ENCODE assay signal across 8 mouse cellular contexts in the genomic region with DNA sequence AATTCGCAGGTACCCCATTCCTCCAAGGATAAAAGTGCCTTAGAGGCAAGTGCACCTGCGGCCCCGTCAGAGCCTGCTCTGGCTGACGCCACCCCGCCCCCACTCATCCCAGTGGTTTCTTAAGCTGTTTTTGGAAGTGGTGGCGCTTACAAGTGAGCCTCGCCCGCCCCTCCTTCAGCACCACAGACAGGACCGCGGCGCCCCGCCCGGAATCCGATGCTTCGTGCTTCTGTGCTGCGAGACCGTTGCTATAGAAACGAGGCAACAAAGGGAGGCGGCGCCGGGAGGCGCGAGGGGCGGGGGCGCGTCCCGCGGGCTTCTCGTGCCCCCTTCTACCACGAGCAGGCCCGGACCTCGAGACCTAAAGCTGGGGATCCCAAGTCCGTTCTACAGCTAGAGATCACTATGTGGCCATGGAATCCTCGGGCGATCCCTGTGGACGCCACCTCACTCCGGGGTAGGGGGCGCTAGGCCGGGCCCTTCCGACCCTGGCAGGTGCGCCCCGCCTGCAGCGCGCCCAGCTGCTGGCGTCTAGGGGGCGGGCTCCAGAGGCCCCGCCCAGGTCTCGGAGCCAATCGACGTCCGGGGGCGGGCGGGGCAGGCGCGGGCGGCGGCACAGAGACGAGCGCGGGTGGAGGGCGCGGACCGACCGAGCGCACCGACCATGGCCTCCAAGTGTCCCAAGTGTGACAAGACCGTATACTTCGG. TPM values are rescaled to one million over a fixed set of nuclear protein-coding genes. Genes with fewer than 3 reads are reported as not detected.
A peak's percentile ranks its signal among the peaks of the same experiment; 100 is the strongest.
DNase-seq lines count a peak whose midpoint lies in the region; ATAC-seq and TF ChIP-seq lines count a peak whose summit lies in the region.

TSS of gene Crip2 (plus strand) at position 329 of the 708 bp plus-strand sequence.

- peak within 1 kb of the TSS; percentile 58 for H3K9ac ChIP-seq in embryonic facial prominence, embryonic 14.5 days (ENCODE audit: low read depth, low read length)
- peak within 1 kb of the TSS; percentile 99 for H3K9ac ChIP-seq in heart, adult 2 months (ENCODE audit: low read depth, low read length)
- H3K9ac ChIP-seq in limb, embryonic 11.5 days (ENCODE audit: low read length) = 0 out of 2 replicates have a peak within 1 kb of the TSS, but pooled peaks have one; percentile 27
- H3K9ac ChIP-seq in midbrain, embryonic 14.5 days (replicated peaks; ENCODE audit: low read length) = peak within 1 kb of the TSS; percentile 51

- H3K36me3 ChIP-seq in embryonic facial prominence, embryonic 14.5 days (ENCODE audit: control insufficient read depth, insufficient read depth, low read length) = peaks cover 36% of the 10 kb centered on the region
- peaks cover 15% of the 10 kb centered on the region for H3K36me3 ChIP-seq in heart, adult 2 months (ENCODE audit: control insufficient read depth, insufficient read depth, low read length)
- no peaks in the 10 kb centered on the region for H3K36me3 ChIP-seq in kidney, adult 2 months (ENCODE audit: control insufficient read depth, insufficient read depth, low read length)
- H3K36me3 ChIP-seq in limb, embryonic 11.5 days (ENCODE audit: control insufficient read depth, insufficient read depth, low read length) = peaks cover 23% of the 10 kb centered on the region
- peaks cover 56% of the 10 kb centered on the region for H3K36me3 ChIP-seq in midbrain, embryonic 14.5 days (ENCODE audit: control insufficient read depth, insufficient read depth, low read length)

- peak; percentile 87 for ATAC-seq in embryonic facial prominence, embryonic 14.5 days (ENCODE audit: low read depth)
- ATAC-seq in limb, embryonic 11.5 days (ENCODE audit: insufficient number of reproducible peaks, low FRiP score, low TSS enrichment, low read depth) = peak; percentile 82
- ATAC-seq in midbrain, embryonic 14.5 days (ENCODE audit: low FRiP score, low TSS enrichment) = peak; percentile 91

- peak; percentile 61 for TF ChIP-seq CTCF in heart, adult 2 months (IDR thresholded peaks at IDR 0.05)
- no peak for TF ChIP-seq CTCF in kidney, adult 2 months (conservative IDR thresholded peaks at IDR 0.05; ENCODE audit: insufficient read depth, insufficient read length, low read depth, low read length)

- peaks cover 23% of the 10 kb centered on the region for H3K4me1 ChIP-seq in embryonic facial prominence, embryonic 14.5 days (ENCODE audit: control insufficient read depth, insufficient read depth, low read length)
- peaks cover 22% of the 10 kb centered on the region for H3K4me1 ChIP-seq in heart, adult 2 months (ENCODE audit: control insufficient read depth, insufficient read depth, low read length)
- peaks cover 5% of the 10 kb centered on the region for H3K4me1 ChIP-seq in kidney, adult 2 months (ENCODE audit: control insufficient read depth, insufficient read depth, low read length)
- H3K4me1 ChIP-seq in limb, embryonic 11.5 days (ENCODE audit: control insufficient read depth, insufficient read depth, low read length) = peaks cover 16% of the 10 kb centered on the region
- peaks cover 37% of the 10 kb centered on the region for H3K4me1 ChIP-seq in midbrain, embryonic 14.5 days (ENCODE audit: control insufficient read depth, insufficient read depth, low read length)

- H3K4me2 ChIP-seq in embryonic facial prominence, embryonic 14.5 days (ENCODE audit: low read depth, low read length) = peak within 1 kb of the TSS; percentile 71
- H3K4me2 ChIP-seq in limb, embryonic 11.5 days (ENCODE audit: low read depth, severe bottlenecking) = peak within 1 kb of the TSS; percentile 80
- H3K4me2 ChIP-seq in midbrain, embryonic 14.5 days (ENCODE audit: low read length) = peak within 1 kb of the TSS; percentile 68

- H3K4me3 ChIP-seq in embryonic facial prominence, embryonic 14.5 days (ENCODE audit: low read depth, low read length) = peak within 1 kb of the TSS; percentile 48
- peak within 1 kb of the TSS; percentile 84 for H3K4me3 ChIP-seq in heart, adult 2 months
- peak within 1 kb of the TSS; percentile 72 for H3K4me3 ChIP-seq in kidney, adult 2 months (ENCODE audit: insufficient read depth, low read depth, low read length)
- peak within 1 kb of the TSS; percentile 40 for H3K4me3 ChIP-seq in limb, embryonic 11.5 days (ENCODE audit: low read depth, low read length)
- H3K4me3 ChIP-seq in midbrain, embryonic 14.5 days (replicated peaks; ENCODE audit: low read depth, low read length) = peak within 1 kb of the TSS; percentile 61

- peak; percentile 97 for TF ChIP-seq POLR2A in heart, adult 2 months (IDR thresholded peaks at IDR 0.05; ENCODE audit: insufficient read depth, low read depth, low read length)
- TF ChIP-seq POLR2A in kidney, adult 2 months (IDR thresholded peaks at IDR 0.05; ENCODE audit: low read depth, low read length) = peak; percentile 79

- H3K79me2 ChIP-seq in heart, adult 2 months (replicated peaks; ENCODE audit: control insufficient read depth, insufficient read depth, low read length) = 0 out of 2 replicates have a peak, but pooled peaks cover 1% of the 10 kb centered on the region

- intact Hi-C loops in heart, adult 2 months (cut with DNase I) = loop anchor here (2.0 to 5.0 kb wide), 2 partner anchors 21 to 188 kb away; no protein-coding TSS in a partner anchor

- peaks cover 23% of the 10 kb centered on the region for H3K27me3 ChIP-seq in embryonic facial prominence, embryonic 14.5 days (replicated peaks; ENCODE audit: control insufficient read depth, insufficient read depth, low read length)
- H3K27me3 ChIP-seq in heart, adult 2 months (ENCODE audit: control insufficient read depth, insufficient read depth, low read length) = no peaks in the 10 kb centered on the region
- H3K27me3 ChIP-seq in kidney, adult 2 months (replicated peaks; ENCODE audit: control insufficient read depth, insufficient read depth, low read length) = no peaks in the 10 kb centered on the region
- H3K27me3 ChIP-seq in limb, embryonic 11.5 days (ENCODE audit: control insufficient read depth, insufficient read depth, low read length) = peaks cover 21% of the 10 kb centered on the region
- H3K27me3 ChIP-seq in midbrain, embryonic 14.5 days (ENCODE audit: control insufficient read depth, insufficient read depth, low read length) = no peaks in the 10 kb centered on the region

- no peaks in the 10 kb centered on the region for H3K9me3 ChIP-seq in embryonic facial prominence, embryonic 14.5 days (ENCODE audit: control insufficient read depth, low read length)
- no peaks in the 10 kb centered on the region for H3K9me3 ChIP-seq in limb, embryonic 11.5 days (ENCODE audit: control insufficient read depth, low read length)
- no peaks in the 10 kb centered on the region for H3K9me3 ChIP-seq in midbrain, embryonic 14.5 days (ENCODE audit: control insufficient read depth, low read length)

- peak within 1 kb of the TSS; percentile 57 for H3K27ac ChIP-seq in embryonic facial prominence, embryonic 14.5 days (replicated peaks; ENCODE audit: low read depth, low read length)
- H3K27ac ChIP-seq in heart, adult 2 months = peak within 1 kb of the TSS; percentile 100
- H3K27ac ChIP-seq in kidney, adult 2 months (ENCODE audit: insufficient read depth, low read depth, low read length) = peak within 1 kb of the TSS; percentile 69
- H3K27ac ChIP-seq in limb, embryonic 11.5 days (replicated peaks; ENCODE audit: low read depth, low read length) = no peak within 1 kb of the TSS
- peak within 1 kb of the TSS; percentile 84 for H3K27ac ChIP-seq in midbrain, embryonic 14.5 days (replicated peaks; ENCODE audit: low read depth, low read length)

- WGBS in embryonic facial prominence, embryonic 14.5 days = under 1% methylated on average over 34 of the region's 68 CpGs
- WGBS in heart, adult 2 months = under 1% methylated on average over 68 of the region's 68 CpGs
- WGBS in kidney, adult 2 months = 1% methylated on average over 68 of the region's 68 CpGs
- under 1% methylated on average over 67 of the region's 68 CpGs for WGBS in limb, embryonic 11.5 days
- under 1% methylated on average over 68 of the region's 68 CpGs for WGBS in midbrain, embryonic 14.5 days

- no peak; the same call in 1 of the 2 replicates for TF ChIP-seq EP300 in heart, adult 2 months (IDR thresholded peaks at IDR 0.05; ENCODE audit: insufficient read depth, low read depth, low read length)

- DNase-seq in ovary, adult 18-20 months (ENCODE audit: low spot score) = peak; percentile 87
- DNase-seq in ovary, postnatal 10 days (ENCODE audit: low spot score) = no peak
- DNase-seq in embryonic facial prominence, embryonic 14.5 days (ENCODE audit: low spot score) = peak; percentile 97
- peak; percentile 96 to 97 for DNase-seq in heart, adult 2 months
- DNase-seq in kidney, adult 2 months = peak; percentile 93
- DNase-seq in limb, embryonic 11.5 days (ENCODE audit: low spot score) = peak; percentile 90
- DNase-seq in midbrain, embryonic 14.5 days = peak; percentile 95
- DNase-seq in spleen, postnatal 36 days (ENCODE audit: low spot score in 2 of 2) = peak; percentile 82

RNA-seq across cellular contexts. Expression of gene Crip2, which starts in this region (rescaled TPM):
- 154 and 185 TPM in 2 replicates for polyA plus RNA-seq in embryonic facial prominence, embryonic 14.5 days (2014; fragmentation: Nextera tagmentation; extraction: Ambion mirVana)
- total RNA-seq in heart, adult 2 months (2021) = 1,000 to 10,000 TPM; 1,390 to 1,660 TPM
- 3,159 and 3,188 TPM in 2 replicates for polyA plus RNA-seq in heart, adult 2 months (2012; rRNA removed)
- 221 and 233 TPM in 2 replicates for polyA plus RNA-seq in kidney, adult 2 months (2012; rRNA removed)
- polyA plus RNA-seq in limb, embryonic 11.5 days (2014; fragmentation: Nextera tagmentation; extraction: Ambion mirVana) = 49.7 and 53.8 TPM in 2 replicates
- 297 and 329 TPM in 2 replicates for polyA plus RNA-seq in midbrain, embryonic 14.5 days (2014; fragmentation: Nextera tagmentation; extraction: Ambion mirVana)

Comparison
In these comparisons a context has a peak if more than half of its experiments do, and no peak if none do; other contexts are left out.
1. H3K9ac ChIP-seq: peak in every context shown above with its lines; median percentile 99 in heart, adult 2 months; 58 in embryonic facial prominence, embryonic 14.5 days; 51 in midbrain, embryonic 14.5 days; 27 in limb, embryonic 11.5 days.